Mouse (Mus musculus): Measurements from ENCODE around the gene Zfyve21. TPM values are rescaled to one million over a fixed set of nuclear protein-coding genes. Genes with fewer than 3 reads are reported as not detected.

Zfyve21 gene
- polyA plus RNA-seq (2015; fragmentation: Illumina TruSeq; extraction: RNeasy Lipid Tissue Mini Kit (QIAGEN cat#74804); ENCODE audit: low read depth, low replicate concordance) = 27.7 TPM

DNA sequence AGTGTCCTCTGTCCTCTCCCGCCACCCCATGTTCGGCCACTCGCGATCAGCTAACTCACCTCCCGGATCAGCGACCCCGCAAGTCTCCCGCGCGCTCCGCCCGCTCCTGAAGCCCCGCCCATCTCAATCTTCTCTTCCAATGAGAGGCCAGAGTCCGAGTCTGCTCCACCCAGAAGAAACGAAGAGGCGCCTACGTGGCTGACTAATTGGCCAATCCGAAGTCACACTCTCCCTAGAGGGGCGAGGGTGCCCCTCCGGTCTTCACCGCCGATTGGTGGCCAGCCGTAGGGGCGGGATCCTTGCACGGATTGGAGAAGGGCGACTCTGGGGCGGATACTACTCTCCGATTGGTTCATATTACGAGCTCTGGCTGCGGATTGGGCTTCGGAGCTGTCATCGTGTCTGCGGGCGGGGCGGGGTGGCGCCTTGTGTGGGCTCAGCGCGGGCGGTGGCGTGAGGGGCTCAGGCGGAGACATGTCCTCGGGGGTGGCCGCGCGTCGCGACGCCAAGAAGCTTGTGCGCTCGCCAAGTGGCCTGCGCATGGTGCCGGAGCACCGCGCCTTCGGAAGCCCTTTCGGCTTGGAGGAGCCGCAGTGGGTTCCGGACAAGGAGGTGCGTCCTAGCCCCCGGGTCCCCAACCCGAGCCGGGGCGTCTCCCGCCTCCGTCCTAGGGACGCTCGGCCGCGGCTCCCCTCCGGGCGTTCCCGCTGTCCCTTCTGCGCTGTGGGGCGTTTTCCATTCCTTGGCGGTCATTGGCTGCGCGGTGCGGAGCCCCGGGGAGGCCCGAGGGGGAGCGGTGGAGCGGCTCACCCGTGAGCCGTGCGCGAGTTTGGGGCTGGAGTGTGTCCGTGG lies at the start of gene Zfyve21, which contains the start of gene Xrcc3:
Zfyve21 (plus strand) TSS at position 405 of the 852 bp plus-strand sequence.
Xrcc3 (minus strand) TSS at position 108 of the 852 bp plus-strand sequence.

Other genes with a start within 250 kb of the Zfyve21 start
- 65.3 TPM for gene Mark3, start 239.6 kb upstream of the Zfyve21 start, polyA plus RNA-seq (2015; fragmentation: Illumina TruSeq; extraction: RNeasy Lipid Tissue Mini Kit (QIAGEN cat#74804); ENCODE audit: low read depth, low replicate concordance)
- 2,227 TPM for gene Ckb, start 141.8 kb upstream of the Zfyve21 start, polyA plus RNA-seq (2015; fragmentation: Illumina TruSeq; extraction: RNeasy Lipid Tissue Mini Kit (QIAGEN cat#74804); ENCODE audit: low read depth, low replicate concordance)
- 17.8 TPM for gene Trmt61a, start 136.1 kb upstream of the Zfyve21 start, polyA plus RNA-seq (2015; fragmentation: Illumina TruSeq; extraction: RNeasy Lipid Tissue Mini Kit (QIAGEN cat#74804); ENCODE audit: low read depth, low replicate concordance)
- gene Bag5, start 100.9 kb upstream of the Zfyve21 start, polyA plus RNA-seq (2015; fragmentation: Illumina TruSeq; extraction: RNeasy Lipid Tissue Mini Kit (QIAGEN cat#74804); ENCODE audit: low read depth, low replicate concordance) = 53.5 TPM
- gene Apopt1, start 100.9 kb upstream of the Zfyve21 start, polyA plus RNA-seq (2015; fragmentation: Illumina TruSeq; extraction: RNeasy Lipid Tissue Mini Kit (QIAGEN cat#74804); ENCODE audit: low read depth, low replicate concordance) = 63.7 TPM
- 594 TPM for gene Klc1, start 55.3 kb upstream of the Zfyve21 start, polyA plus RNA-seq (2015; fragmentation: Illumina TruSeq; extraction: RNeasy Lipid Tissue Mini Kit (QIAGEN cat#74804); ENCODE audit: low read depth, low replicate concordance)
- gene Xrcc3, start 297 bp upstream of the Zfyve21 start, polyA plus RNA-seq (2015; fragmentation: Illumina TruSeq; extraction: RNeasy Lipid Tissue Mini Kit (QIAGEN cat#74804); ENCODE audit: low read depth, low replicate concordance) = 7.4 TPM
- gene Ppp1r13b, start 93.9 kb downstream of the Zfyve21 start, polyA plus RNA-seq (2015; fragmentation: Illumina TruSeq; extraction: RNeasy Lipid Tissue Mini Kit (QIAGEN cat#74804); ENCODE audit: low read depth, low replicate concordance) = 39.0 TPM
- gene Atp5mpl, start 152.8 kb downstream of the Zfyve21 start, polyA plus RNA-seq (2015; fragmentation: Illumina TruSeq; extraction: RNeasy Lipid Tissue Mini Kit (QIAGEN cat#74804); ENCODE audit: low read depth, low replicate concordance) = 1,068 TPM
- 0.24 TPM for gene Tdrd9, start 157.4 kb downstream of the Zfyve21 start, polyA plus RNA-seq (2015; fragmentation: Illumina TruSeq; extraction: RNeasy Lipid Tissue Mini Kit (QIAGEN cat#74804); ENCODE audit: low read depth, low replicate concordance)
- 1.5 TPM for gene Rd3l, start 167.1 kb downstream of the Zfyve21 start, polyA plus RNA-seq (2015; fragmentation: Illumina TruSeq; extraction: RNeasy Lipid Tissue Mini Kit (QIAGEN cat#74804); ENCODE audit: low read depth, low replicate concordance)

Measured in brain, adult 10 weeks (tissue).